Mouse (Mus musculus) heart, embryonic 14.5 days (tissue): ENCODE results near the gene Afm. TPM values are rescaled to one million over a fixed set of nuclear protein-coding genes. Genes with fewer than 3 reads are reported as not detected.

ENCODE experiments used
- ATAC-seq: fragments of 200-750 bp; cut with Nextera tagmentation; 2 replicates; pipeline ENCODE4 v1.8.0; 2017; ENCODE audit warnings: low read depth, moderate TSS enrichment; ENCODE audit not compliant: insufficient number of reproducible peaks, insufficient read depth, low FRiP score
- H3K27ac ChIP-seq, 2 experiments: fragments of 200-500 bp in 1 of 2; fragments of 300-500 bp in 1 of 2; sonication (generic) in 1 of 2; replicated peaks in 1 of 2; 2 replicates each; pipeline ENCODE4 v1.5.1; 2012 to 2014; ENCODE audit warnings: low read depth in 2 of 2, low read length in 2 of 2, control low read depth in 1 of 2, mild to moderate bottlenecking in 1 of 2, mixed read lengths in 1 of 2; ENCODE audit not compliant: control insufficient read depth in 1 of 2, insufficient read depth in 1 of 2
- H3K27me3 ChIP-seq: fragments of 300-500 bp; sonication (generic); 2 replicates; pipeline ENCODE4 v1.6.1; 2014; ENCODE audit warnings: mild to moderate bottlenecking, low read length, control low read depth; ENCODE audit not compliant: control insufficient read depth, insufficient read depth
- H3K36me3 ChIP-seq: fragments of 300-500 bp; sonication (generic); 2 replicates; pipeline ENCODE4 v1.6.1; 2014; ENCODE audit warnings: mild to moderate bottlenecking, control low read depth, low read length, mixed read lengths; ENCODE audit not compliant: control insufficient read depth, insufficient read depth
- H3K4me1 ChIP-seq, 2 experiments: fragments of 200-500 bp in 1 of 2; fragments of 300-500 bp in 1 of 2; sonication (generic) in 1 of 2; 2 replicates each; pipeline ENCODE4 v1.6.1; 2012 to 2014; ENCODE audit warnings: low read length in 2 of 2, control low read depth in 1 of 2, mixed read lengths in 1 of 2; ENCODE audit not compliant: control insufficient read depth in 2 of 2, insufficient read depth in 2 of 2
- H3K4me2 ChIP-seq: fragments of 300-500 bp; sonication (generic); 2 replicates; pipeline ENCODE4 v1.6.1; 2014; ENCODE audit warnings: mild to moderate bottlenecking, low read length
- H3K4me3 ChIP-seq, 2 experiments: fragments of 200-500 bp in 1 of 2; fragments of 300-500 bp in 1 of 2; sonication (generic) in 1 of 2; 2 replicates each; pipeline ENCODE4 v1.5.1; 2012 to 2014; ENCODE audit warnings: low read length in 2 of 2, mild to moderate bottlenecking in 2 of 2, control low read depth in 1 of 2, low read depth in 1 of 2, moderate library complexity in 1 of 2; ENCODE audit not compliant: control insufficient read depth in 1 of 2, insufficient read depth in 1 of 2
- H3K9ac ChIP-seq: fragments of 300-500 bp; sonication (generic); 2 replicates; pipeline ENCODE4 v1.6.1; 2014; ENCODE audit warnings: mild to moderate bottlenecking, low read length
- H3K9me3 ChIP-seq: fragments of 300-500 bp; sonication (generic); 2 replicates; pipeline ENCODE4 v1.6.1; 2016; ENCODE audit warnings: low read length, control low read depth; ENCODE audit not compliant: control insufficient read depth
- WGBS: fragments of 180-500 bp; shearing (Covaris S2); extraction: QIAGEN DNeasy Blood & Tissue Kit; methylation state at CpG from one replicate; pipeline ENCODE4 v1.1.7; 2014; 5-methylcytosine and 5-hydroxymethylcytosine counted together
- polyA plus RNA-seq: library from polyadenylated mRNA; unstranded; fragments of >200 nt; fragmentation: Nextera tagmentation; extraction: Ambion mirVana; gene quantifications from 2 replicates; pipeline ENCODE4 v1.2.1, GENCODE M21; 2014

Gene Afm
- polyA plus RNA-seq, 1 experiment from 2014 or later: not detected

- Histone ChIP-seq H3K9ac (no peak overlapping the region), H3K4me1 (no peaks in the 10 kb centered on the region; a peak in 1 of 4 replicates), H3K4me2 (no peak overlapping the region), H3K36me3 (no peaks in the 10 kb centered on the region), H3K27me3 (no peaks in the 10 kb centered on the region), H3K4me3 (no peak overlapping the region), H3K9me3 (no peaks in the 10 kb centered on the region), H3K27ac (no peak overlapping the region)
- no peak for ATAC-seq
- 73% methylated on average over 3 of the region's 3 CpGs for WGBS
Measured at GRCm38 (mm10) chr5:90556052-90556451, 37.3 kb downstream of the Afm start.

GRCm38 (mm10) chr5:90560743-90561142 is 42.0 kb downstream of the Afm start, which contains the start of gene 5830473C10Rik:
5830473C10Rik (plus strand) TSS chr5:90561107.
- 86% methylated on average over 6 of the region's 6 CpGs for WGBS
- ATAC-seq: no peak

GRCm38 (mm10) chr5:90561721-90562275 is 43.1 kb downstream of the Afm start:
- WGBS: 91% methylated on average over 11 of the region's 11 CpGs
- no peak overlapping the region for H3K4me2 ChIP-seq
- H3K27ac ChIP-seq: no peak overlapping the region
- no peaks in the 10 kb centered on the region for H3K9me3 ChIP-seq
- H3K9ac ChIP-seq: no peak overlapping the region
- no peaks in the 10 kb centered on the region for H3K27me3 ChIP-seq
- H3K4me1 ChIP-seq: peaks cover 0 to 4% of the 10 kb centered on the region in 2 experiments; a peak in 1 of 4 replicates
- no peak overlapping the region for H3K4me3 ChIP-seq
- no peaks in the 10 kb centered on the region for H3K36me3 ChIP-seq
- ATAC-seq: no peak

More at GRCm38 (mm10) chr5:90560743-90561142, 42.0 kb downstream of the Afm start, which contains the start of gene 5830473C10Rik:
- Histone ChIP-seq H3K4me2 (no peak within 1 kb of the TSS), H3K9me3 (no peaks in the 10 kb centered on the region), H3K4me3 (no peak within 1 kb of the TSS), H3K4me1 (peaks cover 0 to 4% of the 10 kb centered on the region in 2 experiments; a peak in 1 of 4 replicates), H3K27me3 (no peaks in the 10 kb centered on the region), H3K9ac (no peak within 1 kb of the TSS), H3K27ac (no peak within 1 kb of the TSS), H3K36me3 (no peaks in the 10 kb centered on the region)

GRCm38 (mm10) chr5:90562880-90563279 is 44.1 kb downstream of the Afm start:
- Histone ChIP-seq H3K27me3 (no peaks in the 10 kb centered on the region), H3K27ac (no peak overlapping the region), H3K4me3 (no peak overlapping the region), H3K9me3 (no peaks in the 10 kb centered on the region), H3K4me2 (no peak overlapping the region), H3K9ac (no peak overlapping the region), H3K36me3 (no peaks in the 10 kb centered on the region), H3K4me1 (peaks cover 7% of the 10 kb centered on the region in 2 experiments; a peak in 3 of 4 replicates)
- ATAC-seq: no peak
- 26% methylated on average over 4 of the region's 4 CpGs for WGBS

- H3K4me1 ChIP-seq: peaks cover 9 to 20% of the 10 kb centered on the region in 2 experiments
- H3K4me3 ChIP-seq: no peak overlapping the region
- no peak overlapping the region for H3K9ac ChIP-seq
- ATAC-seq: no peak
- H3K27me3 ChIP-seq: no peaks in the 10 kb centered on the region
- H3K27ac ChIP-seq: no peak overlapping the region
- 86% methylated on average over 4 of the region's 4 CpGs for WGBS
- H3K4me2 ChIP-seq: no peak overlapping the region
- H3K9me3 ChIP-seq: no peaks in the 10 kb centered on the region
- H3K36me3 ChIP-seq: no peaks in the 10 kb centered on the region
Measured at GRCm38 (mm10) chr5:90564161-90564560, 45.4 kb downstream of the Afm start.

- no peak overlapping the region for H3K4me2 ChIP-seq
- WGBS: 82% methylated on average over 6 of the region's 6 CpGs
- ATAC-seq: no peak
- no peaks in the 10 kb centered on the region for H3K27me3 ChIP-seq
- no peak overlapping the region for H3K4me3 ChIP-seq
- no peaks in the 10 kb centered on the region for H3K9me3 ChIP-seq
- no peak overlapping the region for H3K27ac ChIP-seq
- H3K9ac ChIP-seq: no peak overlapping the region
- H3K4me1 ChIP-seq: peaks cover 9 to 20% of the 10 kb centered on the region in 2 experiments
- H3K36me3 ChIP-seq: no peaks in the 10 kb centered on the region
Measured at GRCm38 (mm10) chr5:90565205-90565604, 46.5 kb downstream of the Afm start.

- Histone ChIP-seq H3K4me3 (no peak overlapping the region), H3K36me3 (no peaks in the 10 kb centered on the region), H3K27ac (0 out of 4 replicates have a peak overlapping the region, but pooled peaks of 1 of the 2 experiments have one; percentile 19), H3K27me3 (no peaks in the 10 kb centered on the region), H3K4me1 (peaks cover 8 to 20% of the 10 kb centered on the region in 2 experiments), H3K9ac (no peak overlapping the region), H3K4me2 (no peak overlapping the region), H3K9me3 (no peaks in the 10 kb centered on the region)
- ATAC-seq: no peak
- WGBS: 41% methylated on average over 5 of the region's 5 CpGs
Measured at GRCm38 (mm10) chr5:90567788-90568187, 49.1 kb downstream of the Afm start.

GRCm38 (mm10) chr5:90568338-90568737 is 49.6 kb downstream of the Afm start:
- Histone ChIP-seq H3K36me3 (no peaks in the 10 kb centered on the region), H3K4me1 (peaks cover 5 to 20% of the 10 kb centered on the region in 2 experiments), H3K9ac (no peak overlapping the region), H3K9me3 (no peaks in the 10 kb centered on the region), H3K4me2 (no peak overlapping the region), H3K27ac (no peak overlapping the region), H3K27me3 (no peaks in the 10 kb centered on the region), H3K4me3 (no peak overlapping the region)
- ATAC-seq: no peak
